Mouse (Mus musculus) limb, embryonic 15.5 days (tissue): Measurements from ENCODE around the gene Grik1. TPM values are rescaled to one million over a fixed set of nuclear protein-coding genes. Genes with fewer than 3 reads are reported as not detected.

Experiments used
- ATAC-seq: fragments of 200-750 bp; cut with Nextera tagmentation; 2 replicates; pipeline ENCODE4 v1.8.0; 2017; ENCODE audit warnings: low read depth, moderate TSS enrichment; ENCODE audit not compliant: insufficient number of reproducible peaks, low FRiP score, low TSS enrichment
- H3K27ac ChIP-seq: fragments of 300-500 bp; sonication (generic); 2 replicates; pipeline ENCODE4 v1.5.1; 2015; ENCODE audit warnings: moderate library complexity, mild to moderate bottlenecking, inconsistent platforms
- H3K27me3 ChIP-seq: fragments of 300-500 bp; sonication (generic); 2 replicates; pipeline ENCODE4 v1.6.1; 2015; ENCODE audit warnings: inconsistent platforms
- H3K36me3 ChIP-seq: fragments of 300-500 bp; sonication (generic); 2 replicates; pipeline ENCODE4 v1.6.1; 2015; ENCODE audit warnings: inconsistent platforms
- H3K4me1 ChIP-seq: fragments of 300-500 bp; sonication (generic); 2 replicates; pipeline ENCODE4 v1.6.1; 2015; ENCODE audit warnings: inconsistent platforms
- H3K4me2 ChIP-seq: fragments of 300-500 bp; sonication (generic); 2 replicates; pipeline ENCODE4 v1.6.1; 2015; ENCODE audit warnings: mild to moderate bottlenecking, inconsistent platforms
- H3K4me3 ChIP-seq: fragments of 300-500 bp; sonication (generic); 2 replicates; pipeline ENCODE4 v1.5.1; 2015; ENCODE audit warnings: mild to moderate bottlenecking, inconsistent platforms
- H3K9ac ChIP-seq: fragments of 300-500 bp; sonication (generic); 2 replicates; pipeline ENCODE4 v1.6.1; 2015; ENCODE audit warnings: inconsistent platforms
- H3K9me3 ChIP-seq: fragments of 300-500 bp; sonication (generic); 2 replicates; pipeline ENCODE4 v1.6.1; 2016; ENCODE audit warnings: inconsistent platforms
- WGBS: fragments of 180-500 bp; shearing (Covaris S2); methylation state at CpG from one replicate; pipeline ENCODE4 v1.1.7; 2015; 5-methylcytosine and 5-hydroxymethylcytosine counted together
- polyA plus RNA-seq: library from polyadenylated mRNA; unstranded; fragments of >200 nt; fragmentation: Nextera tagmentation; extraction: Ambion mirVana; gene quantifications from 2 replicates; pipeline ENCODE4 v1.2.1, GENCODE M21; 2015

Grik1 gene
- polyA plus RNA-seq, 1 experiment from 2014 or later, result 2.8 TPM

DNA sequence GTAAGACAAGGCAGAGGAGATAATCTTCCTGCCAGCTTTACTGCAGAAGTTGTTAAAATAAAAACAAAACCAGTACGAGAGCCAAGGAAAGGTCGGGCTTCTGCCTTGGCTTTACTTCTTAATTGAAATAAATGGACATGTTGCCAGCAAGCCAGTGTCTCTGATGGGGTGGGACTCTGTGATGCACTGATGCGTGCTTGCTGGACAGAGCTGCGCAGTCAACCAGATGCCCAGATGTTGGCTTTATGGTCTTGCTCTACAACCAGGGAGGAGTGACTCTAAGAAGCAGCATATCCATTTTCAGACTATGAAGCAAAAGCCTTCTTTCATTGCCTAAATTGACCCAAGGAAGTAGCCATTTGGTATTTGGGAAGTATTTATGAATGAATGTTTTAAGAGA lies 336.9 kb downstream of the Grik1 start:
- Histone ChIP-seq H3K4me3 (no peak overlapping the region), H3K9me3 (no peaks in the 10 kb centered on the region), H3K36me3 (no peaks in the 10 kb centered on the region), H3K4me2 (no peak overlapping the region), H3K9ac (no peak overlapping the region), H3K27me3 (no peaks in the 10 kb centered on the region), H3K27ac (no peak overlapping the region), H3K4me1 (no peaks in the 10 kb centered on the region)
- WGBS, result 86% methylated on average over 4 of the region's 4 CpGs
- no peak for ATAC-seq

DNA sequence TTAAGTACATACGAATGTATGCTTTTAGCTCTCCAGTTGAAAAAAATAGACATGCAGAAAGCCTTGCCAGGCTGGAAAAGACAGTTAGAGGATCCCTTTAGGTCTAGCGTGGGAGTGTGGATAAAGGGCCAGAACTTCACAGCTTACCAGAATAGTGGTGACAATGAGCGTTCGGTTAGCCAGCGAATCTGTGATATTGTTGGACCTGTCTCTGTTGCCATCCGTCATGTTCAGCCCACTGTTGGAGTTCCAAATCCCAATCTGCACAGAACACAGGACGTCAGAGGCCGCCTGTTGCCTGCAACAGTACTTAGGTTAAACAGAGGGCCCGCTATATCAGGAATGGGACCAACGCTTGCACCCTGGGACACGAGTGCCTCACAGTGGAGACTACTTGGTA lies 340.2 kb downstream of the Grik1 start:
- Histone ChIP-seq H3K4me1 (no peaks in the 10 kb centered on the region), H3K9ac (no peak overlapping the region), H3K4me3 (no peak overlapping the region), H3K27me3 (no peaks in the 10 kb centered on the region), H3K36me3 (no peaks in the 10 kb centered on the region), H3K27ac (no peak overlapping the region), H3K4me2 (no peak overlapping the region), H3K9me3 (no peaks in the 10 kb centered on the region)
- 91% methylated on average over 11 of the region's 11 CpGs for WGBS
- ATAC-seq, result no peak

DNA sequence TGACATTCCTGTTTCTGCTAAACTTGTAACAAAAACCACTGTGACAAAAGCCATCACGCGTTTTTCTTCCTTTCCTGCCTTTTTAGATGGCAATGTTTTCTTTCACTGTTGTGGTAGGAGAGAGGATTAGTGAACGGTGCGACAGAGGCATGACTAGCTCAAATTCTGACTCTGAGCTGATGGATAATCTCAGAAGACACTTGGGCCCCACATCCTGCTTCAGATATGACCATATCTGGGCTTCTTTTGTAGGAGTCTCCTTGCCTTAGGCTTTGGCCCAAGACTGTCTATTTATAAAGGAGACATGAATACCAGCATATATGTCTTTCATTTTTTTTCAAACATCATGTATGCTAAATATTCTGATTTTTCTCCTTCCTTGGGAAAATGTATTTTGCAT lies 341.9 kb downstream of the Grik1 start:
- ATAC-seq, result no peak
- H3K4me1 ChIP-seq, result no peaks in the 10 kb centered on the region
- no peak overlapping the region for H3K4me3 ChIP-seq
- 67% methylated on average over 4 of the region's 4 CpGs for WGBS
- H3K27ac ChIP-seq, result no peak overlapping the region
- no peak overlapping the region for H3K9ac ChIP-seq
- no peaks in the 10 kb centered on the region for H3K9me3 ChIP-seq
- no peaks in the 10 kb centered on the region for H3K27me3 ChIP-seq
- no peak overlapping the region for H3K4me2 ChIP-seq
- no peaks in the 10 kb centered on the region for H3K36me3 ChIP-seq

DNA sequence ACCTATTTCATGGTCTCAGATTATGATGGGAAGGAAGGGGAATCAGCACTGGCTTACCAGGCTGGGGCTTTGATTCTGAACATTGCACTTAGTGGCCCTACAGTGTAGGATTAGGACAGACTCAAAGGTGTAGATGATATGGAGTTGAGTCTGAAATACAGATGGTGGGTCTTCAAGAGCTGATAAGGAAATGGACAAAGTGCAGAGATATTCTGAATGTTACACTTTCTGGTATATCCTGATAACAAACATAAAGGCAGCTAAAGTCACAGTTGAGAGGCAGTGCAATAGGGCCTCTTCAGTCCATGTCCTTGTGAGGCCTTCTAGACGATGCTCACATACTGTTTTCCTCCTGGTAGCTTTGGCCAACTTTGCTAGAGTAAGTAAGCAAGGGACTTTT lies 345.7 kb downstream of the Grik1 start:
- no peak overlapping the region for H3K9ac ChIP-seq
- WGBS, result 88% methylated on average over 1 of the region's 1 CpGs
- H3K9me3 ChIP-seq, result no peaks in the 10 kb centered on the region
- H3K4me3 ChIP-seq, result no peak overlapping the region
- no peaks in the 10 kb centered on the region for H3K27me3 ChIP-seq
- no peak overlapping the region for H3K4me2 ChIP-seq
- ATAC-seq, result no peak
- no peak overlapping the region for H3K27ac ChIP-seq
- no peaks in the 10 kb centered on the region for H3K4me1 ChIP-seq
- H3K36me3 ChIP-seq, result no peaks in the 10 kb centered on the region

DNA sequence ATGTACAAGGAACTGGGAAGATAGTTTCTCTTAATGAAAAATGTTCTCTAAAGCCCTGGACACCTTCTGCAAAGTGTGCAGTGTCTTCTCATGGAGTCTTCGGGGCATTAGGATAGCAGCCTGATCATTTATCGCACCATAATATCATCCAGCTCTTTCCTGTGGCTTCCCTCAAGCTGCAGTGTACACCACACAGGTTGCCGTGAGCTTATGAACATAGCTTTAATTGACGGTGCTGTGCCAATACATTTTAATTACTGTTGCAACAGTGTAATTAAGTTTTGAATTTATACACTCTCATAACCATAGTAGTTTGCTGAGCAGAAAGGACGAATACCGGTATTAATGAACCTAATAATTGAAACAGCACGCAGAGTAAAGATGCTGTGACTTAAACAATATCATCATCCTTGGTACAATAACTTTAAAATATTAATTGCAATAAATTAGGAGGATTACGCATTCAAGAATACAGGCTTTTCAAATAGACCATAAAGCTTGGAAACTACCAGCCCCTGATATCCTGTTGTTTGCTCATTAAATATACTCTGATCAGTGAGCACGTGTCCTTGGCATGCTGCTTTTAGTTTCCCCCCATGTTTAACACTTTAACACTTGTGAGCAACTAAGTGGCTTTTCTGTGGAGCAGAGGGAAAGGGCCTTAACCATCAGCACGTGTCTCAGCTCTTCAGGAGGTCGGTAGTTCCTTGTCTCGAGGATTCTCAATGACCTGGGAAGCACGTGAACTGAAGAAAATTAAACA lies 347.8 kb downstream of the Grik1 start:
- no peaks in the 10 kb centered on the region for H3K9me3 ChIP-seq
- no peak overlapping the region for H3K4me3 ChIP-seq
- no peak for ATAC-seq
- H3K36me3 ChIP-seq, result no peaks in the 10 kb centered on the region
- WGBS, result 41% methylated on average over 13 of the region's 13 CpGs
- no peaks in the 10 kb centered on the region for H3K4me1 ChIP-seq
- no peak overlapping the region for H3K9ac ChIP-seq
- H3K27ac ChIP-seq, result no peak overlapping the region
- no peaks in the 10 kb centered on the region for H3K27me3 ChIP-seq
- H3K4me2 ChIP-seq, result no peak overlapping the region

DNA sequence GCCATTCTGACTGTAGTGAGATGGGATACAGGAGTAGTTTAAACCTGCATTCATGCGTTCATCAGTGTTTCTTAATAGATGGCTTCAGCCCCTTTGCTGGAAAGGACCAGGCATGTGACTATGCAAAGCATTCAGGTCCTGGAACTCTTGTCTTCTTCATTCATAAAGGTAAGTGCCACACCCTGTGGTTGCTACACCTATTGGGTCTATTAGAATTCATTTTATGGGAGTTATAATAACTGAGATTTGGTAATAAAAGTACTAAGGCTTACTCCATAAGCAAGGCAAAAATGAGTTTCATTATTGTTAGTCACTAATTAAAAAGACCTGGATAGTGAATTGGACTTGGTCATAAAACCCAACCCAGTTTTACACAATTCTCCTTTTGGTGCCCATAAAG lies 355.4 kb downstream of the Grik1 start:
- H3K4me1 ChIP-seq, result no peaks in the 10 kb centered on the region
- H3K27ac ChIP-seq, result no peak overlapping the region
- H3K9me3 ChIP-seq, result no peaks in the 10 kb centered on the region
- no peaks in the 10 kb centered on the region for H3K36me3 ChIP-seq
- no peaks in the 10 kb centered on the region for H3K27me3 ChIP-seq
- no peak overlapping the region for H3K9ac ChIP-seq
- no peak overlapping the region for H3K4me3 ChIP-seq
- no peak overlapping the region for H3K4me2 ChIP-seq
- no peak for ATAC-seq
- 50% methylated on average over 1 of the region's 1 CpGs for WGBS

DNA sequence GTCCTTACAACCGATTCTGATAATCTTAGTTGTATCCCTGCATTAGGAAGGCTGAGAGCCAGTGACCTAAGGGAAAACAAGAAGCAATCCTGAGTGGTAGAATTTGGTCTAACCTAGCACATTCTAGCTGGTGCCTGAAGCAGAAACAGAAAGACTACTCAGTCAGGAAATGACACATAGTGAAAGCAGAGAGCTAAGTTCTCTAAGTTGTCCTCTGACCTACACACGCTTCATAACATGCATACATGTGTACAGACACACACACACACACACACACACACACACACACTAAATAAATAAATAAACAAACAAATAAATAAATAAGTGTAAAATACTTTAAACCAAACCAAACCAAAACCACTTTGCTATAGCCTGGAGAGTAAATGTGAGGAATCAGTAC lies 358.7 kb downstream of the Grik1 start:
- H3K9me3 ChIP-seq, result no peaks in the 10 kb centered on the region
- 89% methylated on average over 2 of the region's 2 CpGs for WGBS
- no peaks in the 10 kb centered on the region for H3K27me3 ChIP-seq
- H3K9ac ChIP-seq, result no peak overlapping the region
- H3K4me1 ChIP-seq, result no peaks in the 10 kb centered on the region
- no peak for ATAC-seq
- H3K36me3 ChIP-seq, result no peaks in the 10 kb centered on the region
- no peak overlapping the region for H3K27ac ChIP-seq
- no peak overlapping the region for H3K4me3 ChIP-seq
- H3K4me2 ChIP-seq, result no peak overlapping the region

DNA sequence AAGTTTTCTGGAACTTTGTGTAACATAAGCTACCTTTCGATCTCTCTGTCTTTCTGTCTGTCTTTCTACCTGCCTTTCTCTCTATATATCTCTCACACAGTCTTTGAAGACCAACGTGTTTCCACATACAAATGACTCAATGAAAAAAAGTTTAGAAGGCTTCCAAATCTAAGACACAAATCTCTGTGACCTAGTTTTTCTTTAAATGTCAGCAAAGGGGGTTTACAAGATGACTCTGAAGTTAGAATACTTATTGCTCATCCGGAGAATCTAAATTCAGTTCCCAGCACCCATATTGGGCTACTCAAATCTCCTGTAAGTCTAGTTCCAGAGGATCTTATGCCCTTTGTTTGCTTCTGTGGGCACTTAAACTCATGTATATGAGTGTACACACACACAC lies 359.5 kb downstream of the Grik1 start:
- H3K36me3 ChIP-seq, result no peaks in the 10 kb centered on the region
- H3K4me3 ChIP-seq, result no peak overlapping the region
- H3K9ac ChIP-seq, result no peak overlapping the region
- no peak overlapping the region for H3K4me2 ChIP-seq
- H3K27me3 ChIP-seq, result no peaks in the 10 kb centered on the region
- H3K4me1 ChIP-seq, result no peaks in the 10 kb centered on the region
- ATAC-seq, result no peak
- WGBS, result 81% methylated on average over 3 of the region's 3 CpGs
- no peak overlapping the region for H3K27ac ChIP-seq
- H3K9me3 ChIP-seq, result no peaks in the 10 kb centered on the region

DNA sequence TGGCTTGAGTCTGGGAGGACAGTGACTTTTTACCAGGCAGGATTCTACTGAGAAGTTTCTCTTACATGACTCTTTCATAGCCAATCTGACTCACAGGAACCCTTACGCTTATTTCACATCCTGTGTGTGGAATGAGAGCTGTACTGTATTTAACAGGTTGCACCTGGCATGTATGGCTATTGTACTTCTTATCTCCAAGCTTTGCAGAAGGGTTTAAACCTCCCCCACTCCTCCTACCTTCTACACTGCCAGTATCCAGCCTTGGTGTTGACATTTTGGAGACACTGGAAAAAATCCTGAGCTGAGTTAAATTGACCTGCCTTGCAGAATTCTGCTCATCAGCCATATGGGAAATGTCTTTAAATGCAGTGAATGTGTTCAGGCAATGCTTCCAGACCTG lies 361.4 kb downstream of the Grik1 start:
- no peak overlapping the region for H3K4me2 ChIP-seq
- H3K4me3 ChIP-seq, result no peak overlapping the region
- no peak overlapping the region for H3K27ac ChIP-seq
- WGBS, result 57% methylated on average over 1 of the region's 1 CpGs
- no peaks in the 10 kb centered on the region for H3K36me3 ChIP-seq
- H3K27me3 ChIP-seq, result no peaks in the 10 kb centered on the region
- no peak overlapping the region for H3K9ac ChIP-seq
- H3K9me3 ChIP-seq, result no peaks in the 10 kb centered on the region
- ATAC-seq, result no peak
- no peaks in the 10 kb centered on the region for H3K4me1 ChIP-seq

DNA sequence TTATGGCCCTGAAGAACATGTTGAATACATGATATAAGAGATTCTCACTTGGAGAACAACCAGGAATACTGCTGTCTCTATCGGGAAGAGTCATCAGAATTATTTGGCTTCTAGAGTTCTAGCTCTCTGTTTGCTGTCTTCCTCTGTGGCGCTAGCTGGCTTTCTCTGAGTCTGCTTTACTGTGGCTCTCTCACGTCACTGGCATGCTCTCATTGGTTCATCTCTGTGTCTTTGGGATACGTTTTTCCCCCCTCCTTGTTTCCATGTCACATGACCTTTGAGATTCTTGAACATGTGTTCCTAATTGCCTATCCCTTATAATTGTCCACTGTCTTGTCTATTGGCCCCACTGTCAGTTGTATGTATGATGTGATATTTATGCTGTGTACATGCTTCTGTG lies 372.2 kb downstream of the Grik1 start:
- Histone ChIP-seq H3K4me3 (no peak overlapping the region), H3K9me3 (no peaks in the 10 kb centered on the region), H3K9ac (no peak overlapping the region), H3K27me3 (no peaks in the 10 kb centered on the region), H3K4me1 (peaks cover 13% of the 10 kb centered on the region; the same call in 1 of the 2 replicates), H3K36me3 (no peaks in the 10 kb centered on the region), H3K27ac (no peak overlapping the region), H3K4me2 (no peak overlapping the region)
- 69% methylated on average over 4 of the region's 4 CpGs for WGBS
- no peak for ATAC-seq

DNA sequence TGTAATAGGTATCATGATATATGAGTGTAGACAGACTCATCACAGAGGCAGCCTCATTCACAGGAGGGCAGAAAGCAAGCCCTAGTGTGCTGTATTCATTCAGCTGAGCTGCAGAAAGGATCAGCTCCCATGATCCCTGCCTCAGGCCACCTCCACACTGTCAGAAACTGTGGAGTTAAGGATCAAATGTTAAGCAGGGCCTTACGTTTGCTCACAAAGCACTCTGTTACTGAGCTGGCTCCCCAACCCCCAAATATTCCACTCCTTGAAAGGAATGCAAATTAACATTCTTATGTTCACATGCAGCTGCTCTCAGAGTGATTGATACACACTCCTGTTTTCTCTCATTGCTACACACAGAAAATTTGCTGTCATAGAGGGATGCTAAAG lies 372.9 kb downstream of the Grik1 start:
- peak; percentile 61; the same call in 1 of the 2 replicates for ATAC-seq
- no peak overlapping the region for H3K9ac ChIP-seq

DNA sequence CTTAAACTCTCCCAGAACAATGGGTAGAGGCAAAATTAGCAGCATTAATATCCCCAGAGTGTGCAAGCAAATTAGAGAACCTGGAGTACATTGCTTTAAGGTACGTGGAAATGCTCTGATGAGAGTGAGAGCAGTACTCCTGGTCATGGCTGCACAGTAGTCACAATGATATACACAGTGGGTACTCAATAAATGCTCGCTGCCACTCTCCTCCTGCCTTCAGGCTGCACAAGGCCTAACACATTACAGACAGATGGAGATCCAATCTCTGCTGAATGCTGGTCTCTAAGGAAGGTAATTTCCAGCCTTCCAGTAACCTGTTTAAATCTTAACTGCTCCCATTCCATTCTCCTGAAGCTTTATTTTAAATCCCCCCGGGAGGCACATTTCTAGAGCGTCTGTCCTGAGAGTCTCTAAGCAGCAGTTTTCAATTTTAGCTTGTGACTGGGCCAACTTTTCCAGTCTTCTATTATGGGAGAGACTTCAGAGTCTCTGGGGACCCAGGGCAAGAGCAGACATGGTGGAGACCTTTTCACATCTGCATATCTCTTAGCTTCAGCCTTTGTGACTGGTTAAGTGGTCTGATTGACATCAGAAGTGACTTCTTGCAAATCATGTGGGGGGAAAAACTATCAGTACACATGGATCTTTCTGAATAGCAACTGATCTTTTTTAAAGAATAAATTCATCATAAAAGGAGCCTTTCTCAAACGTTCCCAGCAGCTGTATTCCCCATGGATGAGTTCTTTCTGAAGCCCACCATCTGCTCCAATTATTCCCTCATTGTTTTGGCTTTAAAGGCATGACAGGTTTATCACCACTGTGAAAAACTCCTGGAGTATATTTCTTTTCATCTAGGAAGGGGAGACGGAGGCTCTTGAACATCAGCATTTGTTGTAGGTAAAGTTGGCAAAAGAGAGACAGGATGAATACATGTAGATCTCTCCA lies 373.6 kb downstream of the Grik1 start:
- 18% methylated on average over 6 of the region's 6 CpGs for WGBS
- no peak for ATAC-seq
- Histone ChIP-seq H3K9ac (no peak overlapping the region), H3K27ac (peak overlapping the region; percentile 67; the same call in 1 of the 2 replicates), H3K4me1 (peaks cover 13% of the 10 kb centered on the region; the same call in 1 of the 2 replicates), H3K36me3 (no peaks in the 10 kb centered on the region), H3K4me3 (no peak overlapping the region), H3K9me3 (no peaks in the 10 kb centered on the region), H3K27me3 (no peaks in the 10 kb centered on the region), H3K4me2 (no peak overlapping the region)

More for the DNA sequence above, 372.9 kb downstream of the Grik1 start:
- no peaks in the 10 kb centered on the region for H3K36me3 ChIP-seq
- WGBS, result 3% methylated on average over 1 of the region's 1 CpGs
- peak overlapping the region; percentile 67; the same call in 1 of the 2 replicates for H3K27ac ChIP-seq
- no peaks in the 10 kb centered on the region for H3K27me3 ChIP-seq
- H3K9me3 ChIP-seq, result no peaks in the 10 kb centered on the region
- no peak overlapping the region for H3K4me3 ChIP-seq
- H3K4me2 ChIP-seq, result no peak overlapping the region
- peaks cover 13% of the 10 kb centered on the region; the same call in 1 of the 2 replicates for H3K4me1 ChIP-seq
